Mouse (Mus musculus) spleen, postnatal 4 days (tissue): ENCODE results near the gene Pank1.

Source experiments
- DNase-seq, 2 experiments: peaks; one replicate each; pipeline ENCODE4 v3.0.0; 2022; ENCODE audit warnings: low spot score in 2 of 2

The Pank1 gene

GRCm38 (mm10) chr19:34825946-34826655, 53.2 kb downstream of the Pank1 start:
- DNase-seq, result peak in 1 of 2 experiments; percentile 21

- DNase-seq, result peak in 1 of 2 experiments; percentile 41
These were observed 59.6 kb downstream of the Pank1 start for GRCm38 (mm10) chr19:34819577-34820170.

- peak in 1 of 2 experiments; percentile 29 for DNase-seq
These were observed 63.9 kb downstream of the Pank1 start for GRCm38 (mm10) chr19:34815371-34815770.

GRCm38 (mm10) chr19:34814696-34815095, 64.6 kb downstream of the Pank1 start:
- DNase-seq, result peak in 1 of 2 experiments; percentile 37

- no peak for DNase-seq
These were observed 65.3 kb downstream of the Pank1 start for GRCm38 (mm10) chr19:34813961-34814360.

- DNase-seq, result no peak
These were observed 65.7 kb downstream of the Pank1 start for GRCm38 (mm10) chr19:34813533-34813932.

GRCm38 (mm10) chr19:34812711-34813110, 66.5 kb downstream of the Pank1 start:
- no peak for DNase-seq

- DNase-seq, result no peak
These were observed 72.1 kb downstream of the Pank1 start for GRCm38 (mm10) chr19:34807173-34807572.

- no peak for DNase-seq
These were observed 74.2 kb downstream of the Pank1 start for GRCm38 (mm10) chr19:34805071-34805470.

- DNase-seq, result no peak
These were observed 74.7 kb downstream of the Pank1 start for GRCm38 (mm10) chr19:34804531-34804930.

GRCm38 (mm10) chr19:34803396-34803795, 75.9 kb downstream of the Pank1 start:
- DNase-seq, result no peak

- DNase-seq, result no peak
These were observed 79.5 kb downstream of the Pank1 start for GRCm38 (mm10) chr19:34799644-34800267.

GRCm38 (mm10) chr19:34796396-34796795, 82.9 kb downstream of the Pank1 start:
- DNase-seq, result no peak

- no peak for DNase-seq
These were observed 96.8 kb downstream of the Pank1 start for GRCm38 (mm10) chr19:34782491-34782890.

GRCm38 (mm10) chr19:34778993-34779392, 100.3 kb downstream of the Pank1 start:
- no peak for DNase-seq

- DNase-seq, result no peak
These were observed 101.2 kb downstream of the Pank1 start for GRCm38 (mm10) chr19:34778098-34778497.

- DNase-seq, result peak in 1 of 2 experiments; percentile 13
These were observed 106.5 kb downstream of the Pank1 start for GRCm38 (mm10) chr19:34772775-34773174.

GRCm38 (mm10) chr19:34770764-34771163, 108.5 kb downstream of the Pank1 start:
- no peak for DNase-seq

GRCm38 (mm10) chr19:34758754-34759153, 120.5 kb downstream of the Pank1 start:
- no peak for DNase-seq
